In genomic region chr3:109309317-109310265, GRCm38 (mm10) we compare ENCODE assay signal across 9 mouse cellular contexts. TPM values are rescaled to one million over a fixed set of nuclear protein-coding genes. Genes with fewer than 3 reads are reported as not detected.
A peak's percentile ranks its signal among the peaks of the same experiment; 100 is the strongest.
DNase-seq lines count a peak whose midpoint lies in the region; ATAC-seq and TF ChIP-seq lines count a peak whose summit lies in the region.
"Had no signal": no experiment of that assay in that cellular context is flagged by ENCODE, and none has a peak within 500 bp of the region (broad histone marks: within the 10 kb centered on the region; RNA-seq: fewer than 3 reads in every experiment).

No protein-coding gene starts in this region.

- H3K27me3 ChIP-seq in lung, embryonic 15.5 days = no peaks in the 10 kb centered on the region
- H3K27me3 ChIP-seq in myocyte (ENCODE audit: control insufficient read depth, insufficient read depth, insufficient read length) = no peaks in the 10 kb centered on the region

- TF ChIP-seq POLR2A in lung, adult 2 months (IDR thresholded peaks at IDR 0.05; ENCODE audit: borderline replicate concordance, extremely low read depth, low read depth, low read length) = no peak
- TF ChIP-seq POLR2A in myocyte (IDR thresholded peaks at IDR 0.05; ENCODE audit: insufficient read length, low read depth) = no peak

- 75% methylated on average over 18 of the region's 18 CpGs for WGBS in lung, embryonic 15.5 days
- 78% methylated on average over 18 of the region's 18 CpGs for WGBS in lung, adult 2 months

- no peak for TF ChIP-seq CTCF in lung, adult 2 months (IDR thresholded peaks at IDR 0.05; ENCODE audit: insufficient read depth, low read length)

- no peaks in the 10 kb centered on the region for H3K4me1 ChIP-seq in lung, embryonic 15.5 days
- no peaks in the 10 kb centered on the region for H3K4me1 ChIP-seq in lung, adult 2 months (ENCODE audit: control insufficient read depth, insufficient read depth, low read length)

- H3K4me2 ChIP-seq in lung, embryonic 15.5 days = no peak overlapping the region
- H3K4me2 ChIP-seq in myocyte (ENCODE audit: low read depth) = peak overlapping the region; percentile 71

- H3K9ac ChIP-seq in lung, embryonic 15.5 days = no peak overlapping the region

- H3ac ChIP-seq in myocyte (ENCODE audit: control insufficient read depth, insufficient read length) = no peak overlapping the region

- H3K9me3 ChIP-seq in lung, embryonic 15.5 days = no peaks in the 10 kb centered on the region

- H3K36me3 ChIP-seq in lung, embryonic 15.5 days = no peaks in the 10 kb centered on the region
- H3K36me3 ChIP-seq in myocyte (ENCODE audit: control insufficient read depth, insufficient read depth) = no peaks in the 10 kb centered on the region

- no peak overlapping the region for H3K4me3 ChIP-seq in lung, embryonic 15.5 days
- H3K4me3 ChIP-seq in lung, adult 2 months (replicated peaks; ENCODE audit: extremely low read depth, low read depth, low read length) = no peak overlapping the region
- H3K4me3 ChIP-seq in myocyte = no peak overlapping the region

- no peak for DNase-seq in lung, adult 2 months
- DNase-seq in gastrocnemius, postnatal 25 days = peak; percentile 45
- DNase-seq in kidney, adult 18-20 months = peak; percentile 40
- DNase-seq in cerebellum, adult 18-20 months = no peak
- DNase-seq in spleen, adult 18-20 months = no peak
- no peak for DNase-seq in thymus, postnatal 0 days (ENCODE audit: low spot score)
- DNase-seq: cerebellum, adult 11-12 months had no signal

- H3K27ac ChIP-seq in lung, embryonic 15.5 days = no peak overlapping the region

- H3K79me2 ChIP-seq in myocyte (ENCODE audit: control insufficient read depth, insufficient read depth) = no peaks in the 10 kb centered on the region

- 0 out of 2 replicates have a peak, but pooled peaks have one; percentile 8 for ATAC-seq in lung, embryonic 15.5 days (ENCODE audit: borderline replicate concordance, extremely low read depth, low FRiP score, low TSS enrichment)

TF ChIP-seq in myocyte, 11 proteins besides CTCF, POLR2A, EP300 and RAD21:
- peak in 2 of 3 experiments; percentile 66 to 75 for TF ChIP-seq MYOD1 (IDR thresholded peaks at IDR 0.05; ENCODE audit: control insufficient read depth in 1 of 3, insufficient read length in 2 of 3, low read depth in 2 of 3)
- no peak for TF ChIP-seq TCF3 (IDR thresholded peaks at IDR 0.05; ENCODE audit: insufficient read length, low read depth)
- TF ChIP-seq MAX (IDR thresholded peaks at IDR 0.05; ENCODE audit: low read depth) = no peak

RNA-seq across cellular contexts. Expression of gene Vav3, which starts 30.9 kb away (rescaled TPM):
- polyA plus RNA-seq in lung, embryonic 15.5 days (2015; fragmentation: Nextera tagmentation; extraction: Ambion mirVana) = 8.4 TPM in 2 replicates
- polyA plus RNA-seq in lung, adult 2 months (2012; rRNA removed) = 3.1 and 3.9 TPM in 2 replicates
- 1 to 10 TPM; 2.2 to 3.7 TPM for total RNA-seq in gastrocnemius, postnatal 25 days (2021)
- polyA plus RNA-seq in myocyte (2012; fragmentation: generic; extraction: Trizol) = 0.95 TPM
- 5.9 and 7.4 TPM in 2 replicates for polyA plus RNA-seq in thymus, postnatal 0 days (2015; fragmentation: Nextera tagmentation; extraction: Ambion mirVana)

Comparison
In these comparisons a context has a peak if more than half of its experiments do, and no peak if none do; other contexts are left out.
1. DNase-seq: peak in gastrocnemius, postnatal 25 days (single experiment) and kidney, adult 18-20 months (single experiment); none in lung, adult 2 months (single experiment), cerebellum, adult 18-20 months (0 of 2), spleen, adult 18-20 months (0 of 2) and thymus, postnatal 0 days (single experiment).